ENCODE assay signal across 9 mouse cellular contexts in the genomic region with DNA sequence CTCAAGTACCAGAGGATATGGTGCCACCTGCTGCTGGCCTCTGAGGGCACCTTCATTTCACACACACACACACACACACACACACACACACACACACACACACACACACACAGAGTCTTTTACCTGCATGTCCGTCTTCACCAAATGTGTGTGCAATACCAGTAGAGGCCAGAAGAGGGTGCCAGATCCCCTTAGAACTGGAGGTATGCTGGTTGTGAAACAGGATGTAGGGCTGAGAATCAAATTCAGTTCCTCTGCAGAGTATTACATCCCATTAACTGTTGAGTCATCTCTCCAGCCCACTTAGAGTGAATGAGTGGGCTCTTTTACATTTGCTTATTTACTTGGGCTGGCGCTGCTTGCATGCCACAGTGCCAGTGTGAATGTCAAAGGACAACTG. TPM values are rescaled to one million over a fixed set of nuclear protein-coding genes. Genes with fewer than 3 reads are reported as not detected.
DNase-seq lines count a peak whose midpoint lies in the region; ATAC-seq and TF ChIP-seq lines count a peak whose summit lies in the region.
"Had no signal": no experiment of that assay in that cellular context is flagged by ENCODE, and none has a peak within 500 bp of the region (broad histone marks: within the 10 kb centered on the region; RNA-seq: fewer than 3 reads in every experiment).

No protein-coding gene starts in this region.

- no peak overlapping the region for H3K27ac ChIP-seq in forebrain, postnatal 0 days (ENCODE audit: low read depth, low read length)
- H3K27ac ChIP-seq in forebrain, embryonic 16.5 days (ENCODE audit: low read length), result no peak overlapping the region
- H3K27ac ChIP-seq in testis, adult 2 months (ENCODE audit: control insufficient read depth, insufficient read depth, low read depth, low read length), result no peak overlapping the region
- H3K27ac ChIP-seq in embryonic facial prominence, embryonic 10.5 days (replicated peaks), result no peak overlapping the region
- H3K27ac ChIP-seq: hindbrain, embryonic 15.5 days had no signal

- no peaks in the 10 kb centered on the region for H3K9me3 ChIP-seq in forebrain, postnatal 0 days (ENCODE audit: low read length)
- 0 out of 2 replicates have a peak, but pooled peaks cover 2% of the 10 kb centered on the region for H3K9me3 ChIP-seq in forebrain, embryonic 16.5 days (ENCODE audit: control insufficient read depth, low read length)
- peaks cover 5% of the 10 kb centered on the region; the same call in 1 of the 2 replicates for H3K9me3 ChIP-seq in embryonic facial prominence, embryonic 10.5 days
- H3K9me3 ChIP-seq: hindbrain, embryonic 15.5 days had no signal

- 49% methylated on average over 2 of the region's 2 CpGs for WGBS in forebrain, postnatal 0 days
- WGBS in forebrain, embryonic 16.5 days, result 44% methylated on average over 2 of the region's 2 CpGs
- WGBS in embryonic facial prominence, embryonic 10.5 days, result 37% methylated on average over 2 of the region's 2 CpGs

- H3K4me2 ChIP-seq in forebrain, postnatal 0 days (ENCODE audit: low read depth), result no peak overlapping the region
- no peak overlapping the region for H3K4me2 ChIP-seq in forebrain, embryonic 16.5 days (ENCODE audit: low read length)
- H3K4me2 ChIP-seq: hindbrain, embryonic 15.5 days had no signal

- peak; percentile 67 for TF ChIP-seq CTCF in forebrain, postnatal 0 days (IDR thresholded peaks at IDR 0.05; ENCODE audit: low read depth)
- peak; percentile 41; the same call in 1 of the 2 replicates for TF ChIP-seq CTCF in testis, adult 2 months (IDR thresholded peaks at IDR 0.05; ENCODE audit: control insufficient read depth, insufficient read depth, insufficient replicate concordance, low read depth, low read length)

- no peak for DNase-seq in forebrain, postnatal 0 days
- no peak for DNase-seq in testis, postnatal 14 days (ENCODE audit: low spot score)
- DNase-seq in embryonic facial prominence, embryonic 10.5 days (ENCODE audit: low spot score), result peak; percentile 63
- peak; percentile 86 for DNase-seq in naive thymus-derived CD4-positive, alpha-beta T cell, adult 2 months (ENCODE audit: low read depth)
- no peak for DNase-seq in layer of hippocampus, postnatal 14 days (ENCODE audit: low spot score in 2 of 2)
- DNase-seq in left cerebral cortex, postnatal 36 days (ENCODE audit: low spot score in 2 of 2), result no peak

- no peak overlapping the region for H3K4me3 ChIP-seq in forebrain, postnatal 0 days (ENCODE audit: low read depth, low read length)
- H3K4me3 ChIP-seq in forebrain, embryonic 16.5 days (replicated peaks; ENCODE audit: low read length), result no peak overlapping the region
- H3K4me3 ChIP-seq in testis, adult 2 months (ENCODE audit: control insufficient read depth, low read depth, low read length), result no peak overlapping the region
- no peak overlapping the region for H3K4me3 ChIP-seq in embryonic facial prominence, embryonic 10.5 days
- H3K4me3 ChIP-seq: hindbrain, embryonic 15.5 days had no signal

- intact Hi-C loops in left cerebral cortex, postnatal 36 days (cut with DNase I), result no loop called here

- no peaks in the 10 kb centered on the region for H3K27me3 ChIP-seq in forebrain, postnatal 0 days (ENCODE audit: insufficient read depth, low read length)
- no peaks in the 10 kb centered on the region for H3K27me3 ChIP-seq in forebrain, embryonic 16.5 days (replicated peaks; ENCODE audit: control insufficient read depth, insufficient read depth, low read length)
- H3K27me3 ChIP-seq in testis, adult 2 months (ENCODE audit: control insufficient read depth, insufficient read depth, low read length), result no peaks in the 10 kb centered on the region
- H3K27me3 ChIP-seq in embryonic facial prominence, embryonic 10.5 days (replicated peaks; ENCODE audit: low read depth, poor library complexity, severe bottlenecking), result no peaks in the 10 kb centered on the region

- TF ChIP-seq POLR2A in testis, adult 2 months (IDR thresholded peaks at IDR 0.05; ENCODE audit: control insufficient read depth, low read depth, low read length), result no peak

- peaks cover 7% of the 10 kb centered on the region for H3K4me1 ChIP-seq in forebrain, postnatal 0 days (ENCODE audit: insufficient read depth)
- peaks cover 16% of the 10 kb centered on the region for H3K4me1 ChIP-seq in forebrain, embryonic 16.5 days (replicated peaks; ENCODE audit: control insufficient read depth, insufficient read depth, low read length)
- peaks cover 7% of the 10 kb centered on the region for H3K4me1 ChIP-seq in testis, adult 2 months (ENCODE audit: control insufficient read depth, insufficient read depth, low read length)
- H3K4me1 ChIP-seq in embryonic facial prominence, embryonic 10.5 days, result peaks cover 23% of the 10 kb centered on the region

- no peak for ATAC-seq in forebrain, postnatal 0 days
- ATAC-seq in forebrain, embryonic 16.5 days, result no peak

- H3K36me3 ChIP-seq in forebrain, postnatal 0 days (ENCODE audit: insufficient read depth), result no peaks in the 10 kb centered on the region
- no peaks in the 10 kb centered on the region for H3K36me3 ChIP-seq in forebrain, embryonic 16.5 days (ENCODE audit: control insufficient read depth, insufficient read depth)
- H3K36me3 ChIP-seq in testis, adult 2 months (ENCODE audit: control insufficient read depth, insufficient read depth, low read length), result no peaks in the 10 kb centered on the region
- H3K36me3 ChIP-seq in embryonic facial prominence, embryonic 10.5 days (replicated peaks), result no peaks in the 10 kb centered on the region
- H3K36me3 ChIP-seq: hindbrain, embryonic 15.5 days had no signal

- no peak overlapping the region for H3K9ac ChIP-seq in forebrain, postnatal 0 days
- no peak overlapping the region for H3K9ac ChIP-seq in forebrain, embryonic 16.5 days (replicated peaks; ENCODE audit: low read depth, low read length)
- H3K9ac ChIP-seq: hindbrain, embryonic 15.5 days had no signal

RNA-seq across cellular contexts. Expression of gene Sdhaf1, which starts 1.7 kb away (rescaled TPM):
- total RNA-seq in forebrain, postnatal 0 days (2014; rRNA removed), result 9.8 and 14.6 TPM in 2 replicates
- 18.4 and 20.7 TPM in 2 replicates for polyA plus RNA-seq in forebrain, postnatal 0 days (2015; fragmentation: Nextera tagmentation; extraction: Ambion mirVana)
- polyA plus RNA-seq in forebrain, embryonic 16.5 days (2015; fragmentation: Nextera tagmentation; extraction: Ambion mirVana), result 18.0 and 19.3 TPM in 2 replicates
- polyA plus RNA-seq in testis, adult 2 months (2012; rRNA removed), result 6.1 and 6.5 TPM in 2 replicates
- 17.5 and 17.8 TPM in 2 replicates for polyA plus RNA-seq in embryonic facial prominence, embryonic 10.5 days (2016; fragmentation: Nextera tagmentation; extraction: Ambion mirVana)
- total RNA-seq in layer of hippocampus, postnatal 14 days (2021), result 1 to 10 TPM; 7.8 to 8.9 TPM
- total RNA-seq in left cerebral cortex, postnatal 36 days (2021), result 1 to 10 TPM; 7.5 to 9.4 TPM

RNA-seq across cellular contexts. Expression of gene E130208F15Rik, which starts 3.8 kb away (rescaled TPM):
- total RNA-seq in forebrain, postnatal 0 days (2014; rRNA removed), result 0.52 TPM in 1 of 2 replicates, not detected in the other
- polyA plus RNA-seq in forebrain, postnatal 0 days (2015; fragmentation: Nextera tagmentation; extraction: Ambion mirVana), result 0.31 TPM in 1 of 2 replicates, not detected in the other
- polyA plus RNA-seq in forebrain, embryonic 16.5 days (2015; fragmentation: Nextera tagmentation; extraction: Ambion mirVana), result not detected in 2 replicates
- polyA plus RNA-seq in testis, adult 2 months (2012; rRNA removed), result 0.18 and 0.28 TPM in 2 replicates
- polyA plus RNA-seq in embryonic facial prominence, embryonic 10.5 days (2016; fragmentation: Nextera tagmentation; extraction: Ambion mirVana), result 2.1 TPM in 2 replicates
- under 1 TPM; 0.43 to 0.74 TPM for total RNA-seq in layer of hippocampus, postnatal 14 days (2021)
- total RNA-seq in left cerebral cortex, postnatal 36 days (2021), result under 1 TPM; 0.52 to 0.54 TPM
- polyA plus RNA-seq: hindbrain, embryonic 15.5 days had no signal

RNA-seq across cellular contexts. Expression of gene Syne4, which starts 10.8 kb away (rescaled TPM):
- total RNA-seq in forebrain, postnatal 0 days (2014; rRNA removed), result 5.2 and 6.5 TPM in 2 replicates
- 1.8 and 4.5 TPM in 2 replicates for polyA plus RNA-seq in forebrain, postnatal 0 days (2015; fragmentation: Nextera tagmentation; extraction: Ambion mirVana)
- polyA plus RNA-seq in forebrain, embryonic 16.5 days (2015; fragmentation: Nextera tagmentation; extraction: Ambion mirVana), result 8.5 and 11.7 TPM in 2 replicates
- polyA plus RNA-seq in testis, adult 2 months (2012; rRNA removed), result 7.4 and 9.6 TPM in 2 replicates
- 51.1 and 65.6 TPM in 2 replicates for polyA plus RNA-seq in embryonic facial prominence, embryonic 10.5 days (2016; fragmentation: Nextera tagmentation; extraction: Ambion mirVana)
- 1 to 10 TPM; 4.2 to 5.8 TPM for total RNA-seq in layer of hippocampus, postnatal 14 days (2021)
- total RNA-seq in left cerebral cortex, postnatal 36 days (2021), result 1 to 10 TPM; 6.4 to 9.1 TPM

RNA-seq across cellular contexts. Expression of gene Alkbh6, which starts 16.8 kb away (rescaled TPM):
- 70.5 and 74.1 TPM in 2 replicates for total RNA-seq in forebrain, postnatal 0 days (2014; rRNA removed)
- 117 and 127 TPM in 2 replicates for polyA plus RNA-seq in forebrain, postnatal 0 days (2015; fragmentation: Nextera tagmentation; extraction: Ambion mirVana)
- polyA plus RNA-seq in forebrain, embryonic 16.5 days (2015; fragmentation: Nextera tagmentation; extraction: Ambion mirVana), result 93.6 and 104 TPM in 2 replicates
- polyA plus RNA-seq in testis, adult 2 months (2012; rRNA removed), result 36.5 and 38.0 TPM in 2 replicates
- polyA plus RNA-seq in embryonic facial prominence, embryonic 10.5 days (2016; fragmentation: Nextera tagmentation; extraction: Ambion mirVana), result 95.5 and 97.0 TPM in 2 replicates
- 10 to 100 TPM; 41.6 to 45.9 TPM for total RNA-seq in layer of hippocampus, postnatal 14 days (2021)
- total RNA-seq in left cerebral cortex, postnatal 36 days (2021), result 10 to 100 TPM; 58.7 to 65.2 TPM

RNA-seq across cellular contexts. Expression of gene Clip3, which starts 33.8 kb away (rescaled TPM):
- total RNA-seq in forebrain, postnatal 0 days (2014; rRNA removed), result 105 and 108 TPM in 2 replicates
- polyA plus RNA-seq in forebrain, postnatal 0 days (2015; fragmentation: Nextera tagmentation; extraction: Ambion mirVana), result 178 and 186 TPM in 2 replicates
- 129 and 145 TPM in 2 replicates for polyA plus RNA-seq in forebrain, embryonic 16.5 days (2015; fragmentation: Nextera tagmentation; extraction: Ambion mirVana)
- polyA plus RNA-seq in testis, adult 2 months (2012; rRNA removed), result 4.8 and 6.6 TPM in 2 replicates
- polyA plus RNA-seq in embryonic facial prominence, embryonic 10.5 days (2016; fragmentation: Nextera tagmentation; extraction: Ambion mirVana), result 53.0 and 53.4 TPM in 2 replicates
- total RNA-seq in layer of hippocampus, postnatal 14 days (2021), result 100 to 1,000 TPM; 501 to 515 TPM
- total RNA-seq in left cerebral cortex, postnatal 36 days (2021), result 100 to 1,000 TPM; 491 to 494 TPM

Comparison
In these comparisons a context has a peak if more than half of its experiments do, and no peak if none do; other contexts are left out.
1. DNase-seq: peak in embryonic facial prominence, embryonic 10.5 days (single experiment) and naive thymus-derived CD4-positive, alpha-beta T cell, adult 2 months (single experiment); none in forebrain, postnatal 0 days (single experiment), testis, postnatal 14 days (single experiment), layer of hippocampus, postnatal 14 days (0 of 2) and left cerebral cortex, postnatal 36 days (0 of 2).